Mouse (Mus musculus) testis, postnatal 14 days (tissue): Measurements from ENCODE around the gene Scamp2.

Experiments
- DNase-seq: peaks from one replicate; pipeline ENCODE4 v3.0.0; 2021; ENCODE audit warnings: low spot score

Gene Scamp2

DNA sequence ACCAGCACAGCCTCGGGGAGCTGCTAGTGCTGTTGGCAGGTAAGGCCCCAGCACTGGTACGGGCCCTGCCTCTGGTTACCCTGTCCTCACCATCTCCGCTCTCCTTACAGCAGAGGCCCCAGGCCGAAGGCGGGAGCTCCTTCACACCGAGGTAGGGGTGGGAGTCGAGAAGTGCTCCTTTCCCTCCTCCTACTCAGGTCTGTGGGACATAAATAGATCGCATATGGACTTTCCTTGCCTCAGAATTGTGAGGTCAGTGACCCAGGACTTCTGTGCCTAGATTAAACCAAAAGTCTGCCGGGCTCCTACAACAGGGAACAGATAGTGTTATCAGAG is 33.4 kb downstream of the Scamp2 start:
- no peak for DNase-seq

DNA sequence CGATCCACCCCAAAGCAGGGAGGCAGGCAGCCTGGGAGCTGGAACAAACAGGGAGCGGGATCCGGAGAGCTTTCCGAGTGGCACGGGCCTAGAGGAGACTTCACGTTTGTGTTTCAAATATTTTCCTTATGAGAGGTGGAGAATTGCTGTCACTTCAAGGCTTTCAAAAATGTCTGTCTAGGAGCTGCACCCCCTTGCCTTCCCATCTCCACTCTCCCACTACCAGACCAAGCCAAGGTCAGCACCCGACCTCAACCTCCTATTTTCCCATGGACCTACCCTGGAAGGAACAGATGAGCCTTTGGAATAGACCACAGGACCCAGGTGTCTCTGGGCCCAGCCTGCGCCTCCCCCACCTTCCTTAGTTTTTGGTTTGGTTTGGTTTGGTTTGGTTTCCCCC is 36.5 kb downstream of the Scamp2 start:
- no peak for DNase-seq

DNA sequence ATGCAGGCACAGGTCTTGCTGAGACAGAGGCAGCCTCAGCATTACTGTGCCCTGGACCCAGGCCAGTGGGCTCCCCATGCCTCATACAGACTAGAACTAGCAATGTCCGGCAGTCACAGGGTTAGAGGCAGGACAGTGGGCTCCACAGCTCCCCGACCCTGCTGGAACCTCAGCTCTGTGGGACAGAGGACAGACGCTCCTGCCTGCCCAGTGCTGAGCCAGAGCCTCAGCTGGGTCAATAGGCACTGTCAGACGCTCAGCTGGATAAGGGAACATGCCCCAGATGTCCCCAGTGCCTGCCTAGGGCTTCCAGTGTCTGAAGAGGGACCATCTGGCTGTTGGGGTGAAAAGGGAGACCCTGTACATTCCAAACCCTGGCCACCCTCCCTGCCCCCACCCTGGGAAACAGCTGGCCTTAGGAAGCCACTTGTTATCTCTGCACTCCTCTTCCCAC is 37.2 kb downstream of the Scamp2 start:
- no peak for DNase-seq

DNA sequence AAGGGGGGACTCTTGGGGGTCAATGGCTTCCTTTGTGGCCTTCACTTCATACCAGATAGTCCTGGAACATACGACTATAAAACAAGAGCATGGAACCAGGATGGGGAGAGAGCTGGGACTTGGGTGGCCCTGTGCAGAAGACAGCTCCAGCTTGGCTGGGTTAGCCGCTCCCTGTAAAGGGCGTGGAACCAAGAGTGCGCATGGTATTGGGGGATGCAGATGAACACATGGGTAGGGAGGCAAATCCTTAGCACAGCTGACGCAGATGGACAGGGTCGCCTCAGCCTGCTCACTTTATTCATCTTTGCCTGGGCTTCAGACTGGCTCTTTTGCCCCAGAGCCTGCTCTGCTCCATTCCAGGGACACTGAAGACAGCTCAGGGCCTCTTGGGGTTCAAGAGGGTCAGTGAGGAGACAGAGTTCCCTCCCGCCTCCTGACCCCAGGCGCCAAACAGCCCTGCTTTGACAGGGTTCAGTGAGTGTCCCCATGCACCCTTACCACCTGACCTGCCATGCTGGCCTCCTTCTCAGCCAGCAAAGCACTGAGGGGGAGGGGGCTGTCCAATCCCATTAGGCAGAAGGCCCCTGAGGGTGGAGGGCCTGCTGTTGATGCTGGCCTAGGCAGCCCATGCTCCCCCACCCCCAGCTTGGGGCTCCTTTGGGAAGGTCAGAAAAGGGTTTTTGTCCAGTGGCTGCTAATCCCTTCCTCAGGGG is 38.3 kb downstream of the Scamp2 start:
- no peak for DNase-seq

DNA sequence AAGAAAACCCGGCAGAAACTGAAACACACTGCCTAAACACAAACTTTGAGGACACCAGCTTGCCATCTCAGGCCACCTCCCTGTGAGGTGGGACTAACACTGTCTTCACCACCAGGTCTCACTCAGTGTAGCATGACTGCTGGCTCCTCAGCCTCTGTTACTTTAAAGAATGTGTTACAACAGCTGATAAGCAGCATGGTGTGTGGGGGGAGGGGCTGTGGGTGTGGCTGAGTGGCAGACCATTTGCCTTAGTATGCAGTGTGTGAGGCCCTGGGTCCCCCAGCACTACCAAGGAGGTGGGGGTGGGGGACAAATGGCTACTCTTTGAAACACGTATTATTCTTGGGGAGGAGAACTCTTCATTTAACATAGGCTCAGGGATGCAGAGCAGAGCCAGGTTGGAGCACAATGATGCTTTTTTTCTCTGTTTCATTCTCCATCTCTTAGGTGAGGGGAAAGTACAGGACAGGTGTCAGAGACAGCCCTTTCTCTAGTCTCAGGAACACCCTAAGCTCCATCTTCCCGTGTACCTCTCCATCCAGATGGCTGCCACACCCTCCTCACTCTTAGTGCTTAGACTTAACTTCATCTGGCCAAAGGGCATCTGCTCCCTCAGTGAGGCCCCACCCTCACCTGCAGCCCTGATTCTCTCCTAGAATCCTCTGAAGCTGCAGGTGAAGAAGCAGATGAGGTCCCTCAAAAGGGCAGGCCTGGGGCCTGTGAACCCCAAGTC is 40.0 kb downstream of the Scamp2 start:
- no peak for DNase-seq

DNA sequence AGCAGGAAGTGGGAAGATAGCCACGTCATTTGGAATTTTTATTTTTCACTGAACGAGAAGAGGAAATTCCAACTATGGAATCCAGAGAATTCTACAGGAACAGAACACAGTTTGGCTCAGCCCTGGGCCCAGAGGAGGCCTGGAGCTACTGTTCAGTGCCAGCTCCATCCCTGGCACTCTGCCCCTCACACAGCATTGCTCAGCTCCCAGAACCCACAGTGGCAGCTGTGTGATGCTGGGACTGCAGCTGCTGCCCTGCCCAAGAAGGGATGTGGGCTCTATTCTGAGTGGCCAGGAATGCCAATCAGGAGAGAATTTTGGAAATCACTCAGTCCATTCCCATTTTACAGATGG is 40.6 kb downstream of the Scamp2 start:
- DNase-seq, result no peak

DNA sequence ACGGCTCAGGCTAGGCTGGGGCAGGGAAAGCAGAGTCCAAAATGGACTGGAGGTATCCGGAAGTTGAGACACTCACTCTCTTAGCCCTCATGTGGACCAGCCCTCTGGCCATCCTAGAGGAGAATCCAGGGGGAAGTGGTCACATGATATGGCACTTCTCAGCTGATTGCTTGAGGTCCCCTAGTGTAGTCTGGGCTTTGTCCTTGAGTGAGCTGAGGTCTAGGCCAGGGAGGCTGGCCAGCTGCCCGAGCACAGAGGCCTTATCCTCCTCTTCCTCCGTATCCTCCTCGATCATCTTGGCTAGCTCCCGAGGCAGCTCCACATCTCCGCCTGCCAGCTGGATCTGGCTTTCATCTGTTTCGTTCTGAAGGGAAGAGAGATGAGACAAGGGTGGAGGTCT is 41.4 kb downstream of the Scamp2 start:
- DNase-seq, result no peak

DNA sequence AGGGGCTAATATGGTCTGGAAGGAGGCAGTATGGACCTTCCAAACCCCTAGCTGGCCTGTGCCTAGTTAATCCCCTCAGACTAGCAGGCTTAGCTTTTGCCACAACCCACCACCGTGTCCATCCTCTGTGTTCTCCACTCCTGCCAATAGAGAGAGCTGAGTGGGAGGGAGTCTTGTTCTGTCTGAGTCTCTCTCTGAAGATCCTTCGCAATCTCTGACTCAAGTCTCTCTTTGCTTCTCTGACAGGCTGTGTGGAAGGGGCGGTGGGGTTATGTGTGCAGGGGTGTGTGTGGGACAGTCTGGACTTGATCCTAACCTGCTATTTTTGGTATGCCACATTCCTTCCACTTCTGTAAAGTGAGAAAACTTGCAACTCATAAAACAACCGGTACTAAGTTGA is 44.1 kb downstream of the Scamp2 start:
- DNase-seq, result no peak

DNA sequence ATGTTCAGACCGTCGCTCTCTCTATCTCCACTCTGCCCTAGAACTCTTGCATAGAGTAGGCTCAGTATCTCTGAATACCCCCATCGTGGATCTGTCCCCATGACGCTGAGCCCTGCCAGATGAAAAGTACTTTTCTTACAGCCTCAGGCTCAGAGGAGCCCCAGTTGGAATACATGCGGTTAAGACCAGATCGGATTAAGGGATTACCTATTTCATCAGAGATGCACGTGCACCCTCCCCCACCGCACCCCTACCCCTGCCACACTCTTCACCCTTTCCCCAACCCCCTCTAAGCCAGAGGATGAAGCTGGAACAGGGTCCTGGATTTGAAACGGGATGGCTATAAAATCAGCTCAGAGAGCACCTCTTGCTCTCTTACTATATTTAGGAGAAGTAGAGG is 44.8 kb downstream of the Scamp2 start:
- no peak for DNase-seq

DNA sequence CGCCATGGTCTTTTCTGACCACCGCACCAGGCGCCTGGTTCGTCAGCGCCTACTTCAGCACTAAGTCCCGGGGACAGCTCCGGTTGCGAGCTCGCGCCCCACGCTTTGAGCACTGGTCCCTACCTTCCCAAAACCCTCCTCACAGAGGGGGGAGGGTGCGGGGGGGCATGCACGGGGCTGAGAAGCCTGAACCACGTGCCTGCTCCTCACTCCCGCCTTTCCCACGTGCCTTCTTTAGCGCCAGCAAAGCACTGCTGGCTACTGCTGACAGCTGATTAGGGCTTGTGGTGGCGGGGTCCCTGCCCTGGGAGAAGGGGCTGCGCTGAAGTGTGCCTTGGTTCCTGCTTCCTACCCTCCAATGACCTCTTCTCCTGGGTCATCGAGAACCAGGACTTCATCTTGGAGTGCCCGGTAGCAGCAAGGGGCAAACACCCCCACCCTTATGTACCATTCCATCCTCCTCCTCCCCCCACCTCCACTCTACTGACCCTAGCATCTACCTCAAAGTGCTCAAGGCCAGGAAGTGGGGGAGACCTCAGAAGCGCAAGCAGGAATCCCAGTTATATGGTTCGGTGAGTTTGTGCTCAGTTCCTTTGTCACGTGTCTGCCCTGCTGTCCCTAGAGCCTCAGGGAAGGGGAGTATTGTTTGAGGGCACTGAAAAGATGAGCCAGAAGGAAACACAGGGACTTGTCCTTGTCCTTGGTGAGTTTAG is 45.6 kb downstream of the Scamp2 start, which contains the start of gene Cplx3:
Gene Cplx3 (minus strand): TSS at position 143 of the 713 bp plus-strand sequence.
- DNase-seq, result no peak

DNA sequence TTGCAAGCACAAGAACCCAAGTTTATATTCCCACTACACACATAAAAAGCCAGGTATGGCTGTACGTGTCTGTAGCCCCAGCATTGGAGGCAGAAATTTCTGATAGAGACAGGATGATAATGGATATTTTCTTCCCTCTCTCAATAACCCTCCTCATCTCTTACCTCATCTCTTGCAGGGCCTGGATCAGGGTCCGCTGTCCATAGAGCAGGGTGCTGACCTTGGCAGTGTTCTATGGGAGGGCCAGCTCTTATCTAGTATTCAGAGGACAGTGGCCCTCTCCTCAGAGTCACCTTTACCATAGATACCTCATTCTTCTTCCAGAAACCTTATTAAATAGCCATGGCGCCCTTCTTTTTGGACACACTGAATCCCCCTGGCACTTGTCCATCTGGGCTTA is 49.1 kb downstream of the Scamp2 start:
- DNase-seq, result no peak

DNA sequence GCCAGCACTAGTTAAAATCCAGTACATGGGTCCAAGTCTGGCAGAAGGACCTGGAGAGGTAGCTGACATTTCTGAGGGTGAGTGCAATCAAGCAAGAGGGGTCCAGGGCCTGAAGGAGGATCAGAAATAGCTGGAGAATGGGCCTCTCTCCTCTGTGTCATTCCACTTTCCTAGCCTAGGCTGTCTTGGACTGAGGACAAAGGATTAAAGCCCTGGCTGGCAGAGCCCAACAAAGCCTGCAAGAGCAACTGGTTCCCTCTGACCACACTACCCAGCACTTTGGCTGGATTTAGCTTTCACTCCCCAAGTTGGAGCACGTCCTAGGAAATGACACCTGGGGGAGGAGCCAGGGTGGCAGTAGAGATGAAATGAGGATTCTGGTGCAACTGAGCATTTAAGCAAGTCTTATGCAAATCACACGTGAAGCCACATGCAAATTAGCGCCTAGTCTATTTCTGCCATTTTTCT is 49.6 kb downstream of the Scamp2 start:
- no peak for DNase-seq

DNA sequence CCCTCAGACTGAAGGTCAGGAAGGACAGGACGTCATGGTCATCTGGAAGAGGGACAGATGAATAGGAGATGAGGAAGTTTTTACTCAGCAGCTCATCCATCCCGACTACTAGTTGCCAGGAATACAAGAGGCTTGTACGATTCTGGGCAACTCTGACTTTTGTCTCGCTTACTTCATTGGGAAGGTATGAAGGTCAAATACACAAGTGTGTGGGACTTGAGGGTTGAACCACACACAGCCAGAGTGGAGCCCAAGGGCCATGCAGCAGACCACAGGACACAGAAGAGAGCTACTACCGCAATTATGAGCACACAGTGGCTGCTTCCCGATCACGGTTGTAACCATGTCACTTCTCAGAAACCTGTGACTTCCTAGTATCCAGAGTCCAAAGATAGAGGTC is 51.8 kb downstream of the Scamp2 start:
- no peak for DNase-seq

DNA sequence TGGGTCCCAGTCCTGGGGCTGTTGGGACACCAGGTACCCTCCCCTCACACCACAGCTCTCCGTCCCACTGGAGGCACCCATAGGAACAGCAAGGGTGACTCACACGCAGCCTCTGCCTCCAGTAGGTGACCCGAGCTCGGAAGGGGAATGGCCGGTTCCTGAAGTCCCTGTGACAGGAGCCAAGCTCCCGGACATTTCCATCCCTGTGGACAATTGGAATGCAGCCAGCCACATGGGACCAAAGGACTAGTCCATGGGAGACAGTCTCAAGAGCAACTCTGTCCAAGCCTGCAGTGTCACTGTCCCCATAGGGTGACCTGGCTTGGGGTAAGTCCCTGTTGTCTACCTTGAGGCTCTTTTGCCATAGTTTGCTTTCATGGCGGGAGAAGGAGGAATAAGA is 53.2 kb downstream of the Scamp2 start:
- no peak for DNase-seq

DNA sequence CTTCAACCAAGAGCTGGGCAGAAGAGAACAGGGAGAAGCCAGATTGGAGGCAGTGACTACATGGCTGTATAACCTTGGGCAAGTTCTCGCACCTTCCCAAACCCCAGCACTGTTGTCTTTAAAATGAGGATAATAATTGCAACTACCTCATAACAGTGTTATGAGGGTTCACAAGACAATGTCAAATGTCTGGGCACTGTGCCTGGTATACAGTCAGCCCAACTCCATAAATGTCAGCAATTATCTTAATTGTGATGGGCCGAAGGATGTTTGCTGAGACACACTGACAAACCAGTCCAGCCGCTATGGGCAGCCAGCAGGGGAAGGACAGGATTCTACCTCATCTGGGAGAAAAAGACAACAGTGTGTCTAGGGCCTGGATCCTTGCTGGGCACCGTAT is 54.0 kb downstream of the Scamp2 start:
- no peak for DNase-seq

DNA sequence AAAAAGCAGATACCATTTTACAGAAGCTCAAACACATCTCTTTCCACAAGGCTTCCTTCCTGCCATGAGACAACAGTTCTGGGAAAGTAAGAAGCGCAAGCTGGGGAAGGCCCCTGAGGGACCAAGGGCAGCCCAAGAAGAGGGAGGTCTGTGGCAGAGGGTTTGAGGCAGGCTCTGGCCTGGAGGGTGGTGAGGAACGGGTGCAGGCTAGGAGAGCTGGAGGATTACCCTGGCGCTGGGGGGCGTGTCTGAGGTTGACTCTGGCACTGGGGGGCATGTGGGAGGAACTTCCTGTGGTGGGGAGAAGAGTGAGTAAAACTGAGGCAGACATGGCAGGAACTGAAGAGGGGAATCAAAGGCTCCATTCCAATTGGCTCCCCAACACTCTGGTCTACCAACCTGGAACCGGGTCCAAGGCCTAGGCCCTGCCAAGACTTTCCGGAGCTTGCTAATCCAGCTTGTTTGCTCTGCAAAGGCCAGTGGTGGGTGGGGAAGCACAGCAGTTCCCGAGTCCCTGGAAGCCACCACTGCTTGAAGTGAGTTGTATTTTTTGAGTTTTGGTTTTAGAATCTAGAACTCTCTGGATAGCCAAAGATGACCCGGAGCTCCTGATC is 56.9 kb downstream of the Scamp2 start:
- DNase-seq, result no peak

DNA sequence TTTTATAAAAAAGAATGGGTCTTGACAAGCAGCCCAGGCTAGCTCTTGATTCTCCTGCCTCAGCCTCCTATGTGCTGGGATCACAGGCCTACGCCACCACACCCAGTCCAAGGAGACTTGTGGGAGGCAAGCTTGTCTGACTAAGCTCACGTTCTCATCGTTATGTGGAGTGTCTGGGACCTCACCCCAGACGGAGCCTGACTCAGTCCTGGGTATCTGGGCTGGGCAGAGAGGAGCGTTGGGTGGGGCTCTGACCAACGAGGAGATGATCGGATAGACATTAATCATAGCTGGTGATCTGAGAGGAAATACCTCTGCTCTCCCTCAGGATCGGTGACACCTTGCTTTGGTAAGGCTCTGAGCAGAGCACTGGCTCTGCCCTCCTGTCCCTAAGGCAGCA is 58.1 kb downstream of the Scamp2 start:
- DNase-seq, result no peak

DNA sequence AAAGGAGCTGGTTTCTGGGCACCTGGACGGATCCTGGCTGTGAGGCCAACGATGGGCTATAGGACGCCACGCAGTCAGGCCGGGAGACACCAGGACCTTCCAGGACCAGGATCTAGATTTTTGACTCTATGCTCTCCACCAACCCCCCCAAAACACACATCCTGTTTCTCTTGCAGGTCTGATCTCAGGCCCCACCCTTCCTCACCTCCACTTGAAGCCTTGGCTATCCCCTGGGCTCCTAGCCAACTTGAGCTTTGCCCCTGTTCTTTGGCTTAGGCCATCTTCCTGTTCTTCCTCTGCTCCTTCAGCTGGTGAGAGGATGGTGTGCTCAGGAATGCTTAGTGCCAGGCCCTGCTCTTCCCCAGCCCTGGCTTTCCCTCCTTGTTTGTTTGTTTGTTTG is 59.9 kb downstream of the Scamp2 start, which contains the start of gene Lman1l:
Gene Lman1l (minus strand): TSS at position 101 of the 400 bp plus-strand sequence.
- no peak for DNase-seq

DNA sequence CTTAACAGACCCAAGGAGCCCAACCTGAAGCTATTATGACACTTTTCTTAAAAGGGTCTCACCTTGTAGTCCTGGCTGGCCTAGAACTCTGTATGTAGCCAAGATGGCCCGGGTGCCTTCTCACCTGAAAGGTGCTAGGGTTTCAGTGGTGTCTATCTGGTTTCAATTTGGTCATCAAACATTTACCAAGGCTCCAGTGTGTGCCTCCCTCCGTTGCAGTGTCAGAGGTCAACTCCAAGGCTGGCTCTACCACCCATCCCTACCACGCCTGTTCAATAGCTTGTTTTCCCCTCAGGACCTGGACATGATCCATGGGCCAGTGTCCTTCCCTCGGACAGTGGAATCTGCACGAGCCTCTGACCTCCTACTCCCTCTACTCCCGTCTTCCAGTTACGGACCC is 63.6 kb downstream of the Scamp2 start:
- DNase-seq, result no peak

DNA sequence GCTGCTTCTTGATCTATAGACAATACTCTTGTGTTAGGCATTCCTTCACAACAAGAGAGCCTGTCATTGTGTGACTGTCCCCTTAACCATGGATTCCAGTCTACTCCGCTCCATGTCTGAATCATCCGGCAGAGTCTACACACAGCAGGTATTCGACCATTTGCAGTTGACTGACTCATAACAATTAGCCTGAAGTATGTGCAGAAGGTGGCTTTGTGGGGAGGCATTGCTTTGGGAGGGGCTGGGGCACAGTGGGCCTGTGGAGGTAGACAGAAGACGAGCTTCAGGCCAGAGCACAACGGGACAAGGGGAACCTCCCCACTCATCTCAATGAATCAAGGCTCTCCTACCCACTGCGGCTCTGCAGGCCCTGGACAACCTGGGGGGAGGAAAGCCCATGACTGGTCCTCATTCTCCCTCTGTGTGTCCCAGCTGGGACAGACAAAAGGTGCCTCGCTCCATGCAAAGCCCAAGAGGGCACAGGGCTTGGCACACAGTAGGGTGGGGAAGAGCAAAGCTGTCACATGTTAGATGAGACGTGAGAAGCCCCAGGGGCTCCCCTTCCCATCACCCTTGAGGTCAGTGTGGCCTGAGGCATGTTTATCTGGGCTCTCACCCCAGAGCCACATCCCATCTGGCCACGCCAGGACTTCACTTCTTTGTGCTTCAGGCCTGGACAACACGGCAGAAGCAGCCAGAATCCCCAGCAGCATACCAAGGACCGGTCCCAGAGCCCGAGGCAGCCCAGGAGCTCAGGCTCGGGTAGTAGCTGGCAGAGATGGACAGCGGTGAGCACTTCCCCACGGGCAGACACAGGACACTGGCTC is 65.1 kb downstream of the Scamp2 start:
- DNase-seq, result no peak

DNA sequence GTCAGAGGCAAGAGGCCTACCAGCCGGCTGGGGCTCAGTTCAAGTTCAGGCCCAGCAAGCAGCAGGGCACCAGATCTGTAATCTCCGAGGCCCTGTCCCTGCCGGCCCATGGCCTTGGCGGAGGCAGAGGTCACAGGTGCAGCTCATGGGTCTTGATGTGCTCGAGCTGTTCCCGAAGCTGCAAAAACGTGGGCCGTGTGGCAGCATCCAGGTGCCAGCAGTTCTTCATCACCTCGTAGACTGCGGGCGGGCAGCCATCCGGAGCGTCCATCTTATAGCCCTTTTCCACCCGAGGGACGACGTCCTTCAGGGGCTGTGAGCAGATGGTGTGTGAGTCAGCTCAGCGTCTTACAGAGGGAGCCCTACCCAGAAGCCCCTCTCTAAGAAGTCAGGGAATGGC is 66.4 kb downstream of the Scamp2 start:
- no peak for DNase-seq

DNA sequence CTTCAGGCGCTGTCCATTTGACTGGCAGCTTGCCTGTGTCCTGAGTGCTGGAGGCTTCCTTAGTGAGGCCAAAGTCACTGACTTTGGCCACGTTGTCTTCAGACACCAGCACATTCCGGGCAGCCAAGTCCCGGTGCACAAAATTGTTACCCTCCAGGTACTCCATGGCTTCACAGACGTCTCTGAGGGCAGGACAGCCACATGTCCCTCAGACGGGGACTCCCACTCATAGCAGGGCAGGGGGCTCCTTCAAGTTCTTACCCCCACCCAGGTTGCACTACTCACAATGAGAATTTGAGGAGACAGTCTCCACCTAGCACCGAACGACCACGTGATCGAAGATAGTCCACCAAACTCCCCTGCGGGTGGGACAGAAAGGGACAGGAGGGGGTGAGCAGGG is 67.1 kb downstream of the Scamp2 start:
- no peak for DNase-seq
